Mouse (Mus musculus) ovary, postnatal 36 days (tissue): ENCODE measurements around the gene Izumo2.

ENCODE experiments used
- DNase-seq: peaks from one replicate; pipeline ENCODE4 v3.0.0; 2022; ENCODE audit warnings: low spot score, mixed read lengths

The Izumo2 gene

GRCm38 (mm10) chr7:44760366-44760765 is 51.8 kb downstream of the Izumo2 start:
- DNase-seq = no peak

DNA sequence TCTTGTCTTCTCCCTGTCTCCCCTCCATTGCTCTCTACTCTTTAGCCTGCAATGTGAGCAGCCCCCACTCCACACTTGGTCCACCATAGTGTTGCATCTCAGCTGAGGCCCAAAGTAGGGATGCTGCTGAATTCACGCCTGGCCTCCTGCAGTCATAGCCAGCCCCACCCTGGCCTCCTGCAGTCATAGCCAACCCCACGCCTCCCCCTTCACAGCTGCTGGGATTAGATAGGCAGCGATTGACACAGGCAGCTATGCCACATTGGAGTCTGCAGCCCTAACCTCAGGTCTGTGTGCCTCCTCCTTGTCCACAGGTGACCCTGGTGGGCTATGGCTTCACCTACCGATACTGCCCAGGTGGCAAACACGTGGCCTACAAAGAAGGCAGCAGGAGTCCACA is 59.6 kb downstream of the Izumo2 start:
- DNase-seq = no peak
